Mouse (Mus musculus): ENCODE measurements around the gene Lrrc29.

The Lrrc29 gene

GRCm38 (mm10) chr8:105308428-105308827, 17.6 kb downstream of the Lrrc29 start:
- no peak for DNase-seq

GRCm38 (mm10) chr8:105307670-105308069, 18.4 kb downstream of the Lrrc29 start:
- DNase-seq, result peak; percentile 41

GRCm38 (mm10) chr8:105306146-105306691, 19.9 kb downstream of the Lrrc29 start:
- peak; percentile 30 for DNase-seq

GRCm38 (mm10) chr8:105305211-105306145, 20.6 kb downstream of the Lrrc29 start, which contains the start of gene Elmo3:
TSS of gene Elmo3 (plus strand) at chr8:105305601.
- peak; percentile 79 for DNase-seq

GRCm38 (mm10) chr8:105304325-105305210, 21.5 kb downstream of the Lrrc29 start:
- peak; percentile 22 for DNase-seq

GRCm38 (mm10) chr8:105303874-105304273, 22.2 kb downstream of the Lrrc29 start:
- no peak for DNase-seq

GRCm38 (mm10) chr8:105303396-105303795, 22.7 kb downstream of the Lrrc29 start:
- DNase-seq, result no peak

GRCm38 (mm10) chr8:105299962-105300361, 26.1 kb downstream of the Lrrc29 start:
- peak; percentile 25 for DNase-seq

- DNase-seq, result peak; percentile 25
Measured at GRCm38 (mm10) chr8:105298351-105299252, 27.5 kb downstream of the Lrrc29 start.

GRCm38 (mm10) chr8:105297511-105298192, 28.4 kb downstream of the Lrrc29 start, which contains the start of gene E2f4:
TSS of gene E2f4 (plus strand) at chr8:105297663.
- peak; percentile 87 for DNase-seq

GRCm38 (mm10) chr8:105295895-105296573, 30.0 kb downstream of the Lrrc29 start, which contains the start of gene Exoc3l:
TSS of gene Exoc3l (minus strand) at chr8:105296101.
- DNase-seq, result no peak

- peak; percentile 27 for DNase-seq
Measured at GRCm38 (mm10) chr8:105295256-105295655, 30.8 kb downstream of the Lrrc29 start.

GRCm38 (mm10) chr8:105294776-105295175, 31.3 kb downstream of the Lrrc29 start:
- no peak for DNase-seq

- DNase-seq, result peak; percentile 84
Measured at GRCm38 (mm10) chr8:105293405-105293804, 32.7 kb downstream of the Lrrc29 start.

GRCm38 (mm10) chr8:105292471-105292870, 33.6 kb downstream of the Lrrc29 start:
- peak; percentile 37 for DNase-seq

GRCm38 (mm10) chr8:105291802-105292201, 34.3 kb downstream of the Lrrc29 start:
- peak; percentile 26 for DNase-seq

GRCm38 (mm10) chr8:105291364-105291763, 34.7 kb downstream of the Lrrc29 start:
- DNase-seq, result peak; percentile 39

- peak; percentile 87 for DNase-seq
Measured at GRCm38 (mm10) chr8:105290554-105291314, 35.3 kb downstream of the Lrrc29 start.

- DNase-seq, result peak; percentile 69
Measured at GRCm38 (mm10) chr8:105289805-105290460, 36.1 kb downstream of the Lrrc29 start, which contains the start of gene 4931428F04Rik. TSS of gene 4931428F04Rik (minus strand) at chr8:105289864.

All from cerebellum, adult 11 months (tissue).